Mouse (Mus musculus) inflammation-experienced regulatory T-cells, adult 6 months (primary cell): ENCODE measurements around the gene Gm14214. TPM values are rescaled to one million over a fixed set of nuclear protein-coding genes. Genes with fewer than 3 reads are reported as not detected.

Experiments used
- ATAC-seq: one replicate; pipeline ENCODE4 v1.8.0; 2017
- polyA plus RNA-seq, 3 experiments: library from polyadenylated mRNA; unstranded; fragments of 100-300 nt; shearing (Covaris generic); gene quantifications; one replicate each; pipeline ENCODE4 v1.2.1; 2017

The Gm14214 gene
- polyA plus RNA-seq, 3 experiments from 2014 or later = not detected

DNA sequence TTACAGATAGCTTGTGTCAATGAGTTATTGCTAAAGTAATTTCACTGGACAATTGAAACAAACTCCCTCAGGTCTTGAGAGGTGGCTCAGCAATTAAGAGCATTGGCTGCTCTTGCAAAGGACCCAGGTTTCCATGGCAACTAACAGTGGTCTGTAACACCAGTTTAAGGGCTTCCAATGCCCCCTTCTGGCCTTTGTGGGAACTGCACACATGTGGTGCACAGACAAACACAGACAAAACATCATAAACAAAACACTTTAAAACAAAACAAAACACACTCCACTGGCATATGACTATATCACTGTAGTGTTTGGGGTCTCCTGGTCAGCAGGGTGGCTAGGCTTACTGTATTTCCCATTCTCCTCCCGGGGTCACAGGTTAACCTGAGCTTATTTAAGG, 4.2 kb upstream of the Gm14214 start:
- no peak for ATAC-seq

DNA sequence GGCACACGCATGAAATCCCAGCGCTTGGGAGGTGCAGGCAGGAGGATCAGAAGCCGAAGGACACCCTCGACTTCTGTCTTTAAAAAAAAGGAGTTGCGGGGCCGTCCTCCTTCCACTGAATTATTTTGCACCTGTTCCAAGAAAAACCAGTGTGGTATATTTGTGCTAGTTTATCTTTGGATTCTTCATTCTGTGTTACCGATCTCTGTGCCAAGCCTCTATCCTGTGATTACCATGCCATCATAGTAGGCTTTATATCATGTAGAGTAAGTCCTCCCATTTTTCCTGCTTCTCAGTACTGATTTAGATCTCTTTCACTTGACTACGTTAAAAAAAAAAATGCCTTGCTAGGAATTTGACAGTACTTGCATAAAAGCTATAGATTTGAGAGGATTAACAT, 1.8 kb upstream of the Gm14214 start:
- no peak for ATAC-seq

DNA sequence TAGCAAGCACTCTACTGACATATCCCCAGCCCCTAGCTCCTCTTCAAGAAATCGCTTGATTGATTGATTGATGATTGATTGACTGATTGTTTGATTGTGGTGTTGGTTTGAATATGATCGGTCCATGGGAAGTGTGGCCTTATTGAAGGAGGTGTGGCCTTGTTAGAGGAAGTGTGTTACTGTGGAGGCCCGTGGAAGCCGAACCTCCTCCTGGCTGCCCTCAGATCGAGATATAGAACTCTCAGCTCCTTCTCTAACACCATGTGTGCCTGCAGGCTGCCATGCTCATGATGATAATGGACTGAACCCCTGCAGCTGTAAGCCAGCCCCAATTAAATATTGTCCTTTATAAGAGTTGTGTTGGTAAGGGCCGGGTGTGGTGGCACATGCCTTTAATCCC, 2.8 kb downstream of the Gm14214 start:
- no peak for ATAC-seq

DNA sequence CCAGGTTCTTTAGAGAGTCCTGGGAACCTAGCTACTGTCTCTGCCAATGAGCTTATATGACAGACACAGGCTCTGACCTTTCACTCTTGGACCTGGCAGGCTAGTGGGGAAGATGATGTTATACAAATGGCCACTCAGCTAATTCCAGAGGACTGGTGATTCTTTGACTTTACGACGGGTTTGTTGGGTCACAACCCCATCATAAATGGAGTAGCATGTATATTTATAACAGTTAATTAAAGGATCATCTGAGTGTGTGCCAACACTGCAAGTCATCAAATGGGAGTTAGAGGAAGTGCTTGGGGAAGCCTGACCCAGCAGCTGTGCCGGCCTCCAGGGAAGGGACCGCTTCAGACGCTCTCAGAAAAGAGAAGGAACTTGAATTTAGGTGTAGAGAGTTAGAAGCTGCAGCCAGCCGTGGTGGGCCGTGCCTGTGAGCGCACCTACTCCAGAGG, 4.2 kb downstream of the Gm14214 start:
- ATAC-seq = no peak

DNA sequence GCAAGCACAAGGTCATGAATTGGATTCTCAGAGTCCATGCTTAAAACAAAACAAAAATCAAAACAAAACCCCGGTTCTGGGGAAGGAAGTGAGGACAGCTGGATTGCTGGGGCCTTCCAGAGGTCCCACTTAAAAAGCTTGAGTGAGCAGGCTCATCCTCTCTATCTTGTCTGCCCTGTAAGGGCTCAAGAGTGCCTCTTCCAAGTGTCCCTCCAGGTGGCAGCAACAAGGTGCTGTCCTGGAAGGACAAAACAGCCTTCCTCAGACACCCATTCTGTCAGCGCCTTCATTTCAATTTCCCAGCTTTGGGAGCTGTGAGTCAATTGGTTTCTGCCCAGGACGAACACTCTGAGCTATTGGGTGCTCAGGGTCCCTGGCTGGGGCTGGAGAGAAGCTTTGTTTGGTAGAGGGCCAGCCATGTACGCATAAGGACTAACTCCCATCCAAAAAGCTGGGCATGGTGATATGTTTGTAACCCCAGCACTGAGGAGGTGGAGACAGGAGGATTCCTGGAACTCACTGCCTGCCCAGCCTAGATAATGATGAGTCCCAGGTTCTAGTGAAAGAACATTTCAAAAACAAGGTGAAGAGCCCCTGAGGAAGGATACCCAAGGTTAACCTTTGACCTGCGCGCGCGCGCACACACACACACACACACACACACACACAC, 4.9 kb downstream of the Gm14214 start:
- ATAC-seq = no peak

DNA sequence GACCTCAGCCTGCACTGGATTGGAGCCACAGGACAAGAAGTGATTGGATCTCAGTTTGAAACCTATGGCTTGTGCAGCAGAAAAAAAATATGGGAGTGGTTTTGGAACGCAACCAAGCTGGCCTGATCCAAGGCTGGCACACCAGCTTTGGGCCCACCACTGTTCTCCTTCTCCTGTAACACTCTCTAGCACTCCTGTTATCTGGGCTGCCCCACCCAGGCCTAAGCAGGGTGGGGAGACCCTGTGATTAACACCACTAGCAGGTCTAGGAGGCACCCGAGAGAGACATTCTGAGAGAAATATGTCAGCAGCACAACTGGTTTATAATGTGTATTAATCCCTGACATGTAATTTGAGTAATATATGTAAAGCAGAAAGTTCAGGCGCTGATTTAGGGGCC, 6.6 kb downstream of the Gm14214 start:
- no peak for ATAC-seq

DNA sequence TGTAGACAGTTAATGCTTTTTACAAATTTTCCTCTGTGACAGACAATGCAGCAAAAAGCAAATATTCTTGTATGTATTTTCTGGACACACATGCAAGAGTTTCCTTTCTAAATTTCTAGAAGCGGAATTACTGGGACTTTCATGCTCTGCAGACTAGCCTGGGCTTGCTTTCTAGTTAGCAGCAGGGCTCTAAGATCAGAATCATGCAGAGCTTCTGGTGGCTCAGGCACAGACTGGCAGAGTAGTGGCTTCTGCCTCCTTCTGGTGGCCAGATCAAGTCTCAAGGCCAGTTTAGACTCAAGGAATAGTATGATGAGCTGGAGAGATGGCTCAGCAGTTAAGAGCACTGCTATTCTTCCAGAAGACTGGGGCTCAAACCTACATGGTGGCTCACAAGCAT, 11.4 kb downstream of the Gm14214 start:
- no peak for ATAC-seq

DNA sequence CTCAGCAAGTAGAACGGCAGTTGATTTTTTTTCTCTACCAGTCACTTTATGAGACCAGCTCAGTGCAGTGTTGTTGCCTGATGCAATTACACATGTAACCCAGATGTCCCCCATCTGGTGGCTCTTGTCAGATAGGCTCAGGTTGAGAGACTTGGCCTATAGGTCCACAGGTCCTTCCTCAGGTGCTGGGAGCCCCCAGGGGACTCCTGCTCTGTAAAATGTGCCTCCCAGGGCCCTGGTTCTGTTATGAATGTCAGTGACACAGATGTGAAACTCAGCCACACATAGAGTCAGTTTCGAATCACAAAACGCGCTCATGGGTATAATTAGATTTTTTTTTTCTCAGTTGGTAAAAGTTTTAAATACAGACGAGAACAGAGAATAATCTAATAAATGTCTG, 12.1 kb downstream of the Gm14214 start:
- no peak for ATAC-seq

DNA sequence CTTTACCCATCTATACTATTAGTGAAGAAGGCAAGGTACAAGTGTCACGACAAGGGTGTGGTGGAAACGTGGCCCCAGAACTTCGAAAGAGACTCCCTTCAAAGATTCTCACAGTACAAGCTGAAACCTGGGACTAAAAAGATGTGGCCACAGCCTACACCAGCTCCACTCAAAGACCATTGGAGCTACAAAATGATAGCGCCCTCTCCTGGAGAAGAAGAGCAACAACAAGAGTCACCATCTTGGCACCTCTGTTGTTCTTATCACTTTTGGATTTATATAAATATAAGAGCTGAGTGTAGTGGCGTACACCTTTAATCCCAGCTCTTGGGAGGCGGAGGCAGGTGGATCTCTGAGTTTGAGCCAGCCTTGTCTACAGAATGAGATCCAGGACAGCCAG, 14.0 kb downstream of the Gm14214 start:
- no peak for ATAC-seq

DNA sequence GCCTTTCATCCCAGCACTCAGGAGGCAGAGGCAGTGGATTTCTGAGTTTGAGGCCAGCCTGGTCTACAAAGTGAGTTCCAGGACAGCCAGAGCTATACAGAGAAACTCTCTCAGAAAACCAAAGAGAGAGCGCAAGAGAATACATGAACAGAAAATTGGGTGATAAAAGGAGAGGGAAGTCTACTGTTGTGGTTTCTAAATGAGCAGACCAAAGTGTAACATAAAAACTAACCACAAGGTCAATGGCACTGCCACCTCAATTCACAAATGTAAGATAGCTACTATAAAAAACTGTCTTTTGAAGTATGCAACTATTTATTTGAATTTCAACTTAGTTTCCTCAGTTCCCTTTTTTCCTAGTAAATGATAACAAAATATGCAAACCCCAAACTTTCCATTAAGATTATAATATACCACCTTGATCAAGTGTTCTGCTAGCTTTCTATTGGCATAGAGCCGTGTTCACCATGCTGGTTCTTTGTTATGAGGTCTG, 15.7 kb downstream of the Gm14214 start:
- no peak for ATAC-seq

DNA sequence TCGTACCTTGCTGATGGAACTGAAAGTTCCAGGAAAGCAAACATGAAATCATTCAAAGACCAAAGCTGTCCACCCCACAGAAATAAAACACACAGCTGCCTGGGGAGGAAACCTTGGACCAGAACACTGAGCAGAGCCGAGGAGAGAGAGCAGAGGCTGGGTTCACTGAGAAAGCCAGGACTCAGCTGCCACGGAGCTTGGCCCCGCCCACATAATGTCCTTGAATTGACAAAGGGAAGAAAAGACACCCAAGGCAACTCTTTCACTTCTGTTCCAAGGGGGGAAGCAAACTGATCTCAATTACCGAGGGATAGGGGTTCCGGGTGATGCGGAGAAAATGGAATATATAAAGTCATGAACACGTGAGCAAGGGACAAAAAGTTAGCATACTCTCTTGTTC, 17.9 kb downstream of the Gm14214 start:
- no peak for ATAC-seq

DNA sequence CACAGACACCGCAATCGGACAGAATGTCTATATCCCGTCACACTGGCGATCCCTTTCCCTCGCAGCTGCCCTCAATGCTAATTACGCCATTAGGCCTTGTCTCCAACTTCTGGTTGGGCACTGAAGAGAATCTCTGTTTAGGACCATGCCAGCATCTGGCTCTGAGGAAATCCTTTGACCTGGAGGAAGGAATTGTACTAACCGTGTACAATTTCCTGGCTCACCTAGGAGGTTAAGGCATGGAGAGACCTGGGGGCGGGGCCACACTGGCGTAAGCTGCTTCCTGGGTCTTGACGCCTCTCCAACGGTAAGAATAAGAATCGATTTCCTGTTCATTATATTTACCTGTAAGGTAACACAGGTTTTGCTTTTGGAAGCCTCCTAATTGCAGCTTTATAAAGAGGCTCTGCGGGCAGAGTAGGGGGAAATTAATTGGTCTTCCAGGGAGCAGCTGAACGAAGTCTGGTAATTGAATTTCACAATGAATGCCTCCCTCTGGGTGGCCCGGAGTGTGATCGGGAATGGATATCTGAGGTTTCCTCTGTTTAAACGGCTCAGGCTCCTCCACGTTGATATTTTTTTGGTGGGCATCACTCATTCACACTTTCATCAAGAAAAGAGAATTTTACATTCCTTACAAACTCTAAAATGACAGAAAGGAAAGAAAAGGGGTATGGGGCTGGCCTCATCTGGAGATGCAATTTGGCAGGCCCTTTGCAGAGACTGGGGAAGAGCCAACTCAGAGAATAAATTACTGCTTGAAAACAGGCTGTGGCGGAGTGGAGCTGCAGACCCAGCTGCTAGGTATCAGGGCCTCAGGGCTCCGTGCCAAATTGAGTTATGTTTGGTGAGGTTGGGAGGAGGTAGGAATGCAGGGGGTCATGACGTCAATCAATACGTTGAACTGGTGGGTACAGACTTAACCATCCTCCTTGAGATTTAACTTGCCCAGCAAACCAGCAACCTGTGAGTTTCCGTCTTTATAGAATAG, 20.5 kb downstream of the Gm14214 start:
- ATAC-seq = no peak

DNA sequence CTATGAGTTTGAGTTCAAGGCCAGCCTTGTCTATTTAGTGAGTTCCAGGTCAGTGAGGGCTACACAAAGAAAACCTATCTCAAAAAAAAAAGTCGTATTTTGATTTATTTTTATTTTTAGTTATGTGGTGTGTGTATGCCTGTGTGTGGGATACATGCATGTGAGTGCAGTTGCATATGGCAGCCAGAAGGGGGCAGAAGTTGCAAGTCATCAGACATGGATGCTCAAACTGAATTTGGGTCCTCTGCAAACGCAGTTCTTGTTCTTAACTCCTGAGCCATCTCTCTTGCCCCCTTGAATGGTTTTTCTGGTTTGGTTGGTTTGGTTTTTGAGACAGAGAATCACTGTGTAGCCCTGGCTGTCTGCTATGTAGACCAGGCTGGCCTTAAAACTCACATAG, 21.4 kb downstream of the Gm14214 start:
- ATAC-seq = no peak

DNA sequence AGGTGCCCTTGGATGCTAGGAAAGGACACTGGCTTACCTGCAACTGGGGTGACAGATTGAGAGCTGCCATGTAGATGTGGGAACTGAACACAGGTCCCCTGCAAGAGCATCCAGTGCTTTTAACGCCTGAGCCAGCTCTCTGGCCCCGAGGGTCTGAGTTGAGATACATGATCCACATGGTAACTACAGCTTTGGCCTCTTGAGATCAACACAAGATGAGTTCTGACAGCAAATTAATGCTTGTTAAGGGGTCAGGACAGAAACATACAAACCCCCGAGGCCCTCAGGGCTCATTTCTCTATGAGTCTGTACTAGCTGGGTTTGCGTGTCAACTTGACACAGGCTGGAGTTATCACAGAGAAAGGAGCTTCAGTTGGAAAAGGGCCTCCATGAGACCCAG, 25.9 kb downstream of the Gm14214 start:
- ATAC-seq = no peak

DNA sequence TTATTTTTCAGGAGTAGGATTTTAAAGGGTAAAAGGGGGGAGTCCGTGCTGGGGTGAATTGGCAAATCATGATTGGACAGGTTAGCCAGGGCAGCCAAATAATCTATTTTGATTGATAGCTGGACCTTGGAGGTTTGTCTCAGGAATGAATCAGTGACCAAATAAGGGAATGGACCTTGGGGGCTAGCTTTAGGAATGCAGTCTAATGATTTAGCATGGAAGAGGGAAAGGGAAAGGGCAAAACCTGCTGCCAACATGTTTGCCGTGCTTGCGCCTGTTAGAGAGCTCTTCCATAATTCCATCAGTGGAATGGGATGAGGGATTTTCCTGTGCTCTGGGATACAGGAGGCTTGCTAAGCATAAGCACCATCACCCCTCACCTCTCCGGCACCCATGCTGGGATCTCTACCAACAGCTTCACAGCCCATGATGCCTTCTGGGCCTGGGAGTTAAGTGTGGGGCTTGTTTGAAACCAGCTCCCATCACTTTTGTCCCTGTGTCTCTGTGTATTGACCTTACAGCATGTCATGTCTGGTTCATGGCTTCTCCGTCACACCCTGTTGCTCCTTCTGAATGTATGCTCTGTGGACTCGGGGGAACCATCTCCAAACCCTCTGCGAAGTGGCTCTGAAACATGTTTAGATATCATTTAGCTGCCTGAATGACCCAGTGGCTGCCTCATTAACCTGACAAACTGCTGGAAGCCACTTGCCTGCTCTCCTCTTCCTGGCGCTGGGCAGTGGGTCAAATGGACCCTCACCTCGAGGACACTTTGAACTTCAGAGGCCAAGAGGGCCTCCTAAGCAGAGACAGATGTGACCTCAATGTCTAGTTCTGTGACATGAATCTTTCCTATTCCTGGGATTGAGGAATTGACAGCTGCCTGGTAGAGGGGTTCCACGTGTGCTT, 26.7 kb downstream of the Gm14214 start:
- no peak for ATAC-seq

DNA sequence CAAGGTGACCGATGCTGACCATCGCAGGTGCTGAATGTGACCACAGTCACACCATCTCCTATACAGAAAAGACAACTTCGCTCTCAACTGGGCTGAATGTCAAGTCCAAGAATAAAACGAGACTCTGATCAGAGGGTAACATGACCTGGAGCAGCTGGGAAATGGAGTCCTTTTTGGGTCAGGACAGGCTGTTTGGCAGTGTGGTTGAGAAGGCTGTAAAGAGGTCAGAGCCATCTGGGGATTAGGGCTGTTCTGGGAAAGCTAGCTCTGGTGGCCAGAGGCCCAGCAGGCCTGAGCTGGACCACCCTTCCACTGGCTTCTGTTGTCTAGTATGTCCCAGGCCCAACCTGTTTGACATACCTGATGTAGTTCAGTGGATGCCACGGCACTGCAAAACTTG, 31.2 kb downstream of the Gm14214 start:
- no peak for ATAC-seq

DNA sequence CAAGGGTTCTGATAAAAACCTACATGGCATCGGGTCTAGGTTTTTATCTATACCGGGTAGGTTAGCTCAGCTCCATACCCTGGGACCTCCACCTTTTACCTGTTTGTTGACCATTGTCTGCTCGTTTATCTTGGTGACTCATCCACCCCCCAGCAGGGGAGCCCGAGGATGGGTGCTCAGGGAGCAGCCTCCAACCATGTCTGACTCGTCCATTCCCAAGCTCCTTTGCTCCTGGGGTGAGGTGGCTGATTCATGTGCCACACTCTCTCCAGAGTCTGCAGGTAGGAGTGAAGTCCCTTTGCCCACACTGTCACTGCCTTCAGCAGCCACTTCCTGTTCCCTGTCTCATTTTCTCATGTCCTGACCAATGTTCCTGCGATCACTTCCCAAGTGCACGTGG, 33.8 kb downstream of the Gm14214 start:
- ATAC-seq = no peak

DNA sequence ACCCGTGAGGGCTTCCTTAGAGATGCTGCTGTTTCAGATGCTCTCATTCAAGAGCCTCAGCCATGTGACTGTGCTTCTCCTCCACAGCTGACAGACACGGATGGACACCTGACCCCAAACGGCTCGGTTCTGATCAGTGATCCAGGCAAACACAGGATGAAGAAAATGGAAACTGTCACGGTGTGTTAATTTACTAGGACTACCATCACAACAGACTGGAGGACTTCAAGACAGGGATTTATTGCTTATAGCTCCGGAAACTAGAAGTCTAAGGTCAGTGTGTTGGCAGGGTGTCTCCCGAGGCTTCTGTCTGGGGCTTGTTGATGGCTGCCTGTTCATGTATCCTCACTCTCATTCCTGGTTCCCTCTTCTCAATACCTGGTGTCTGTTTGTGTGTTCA, 34.4 kb downstream of the Gm14214 start:
- ATAC-seq = no peak

DNA sequence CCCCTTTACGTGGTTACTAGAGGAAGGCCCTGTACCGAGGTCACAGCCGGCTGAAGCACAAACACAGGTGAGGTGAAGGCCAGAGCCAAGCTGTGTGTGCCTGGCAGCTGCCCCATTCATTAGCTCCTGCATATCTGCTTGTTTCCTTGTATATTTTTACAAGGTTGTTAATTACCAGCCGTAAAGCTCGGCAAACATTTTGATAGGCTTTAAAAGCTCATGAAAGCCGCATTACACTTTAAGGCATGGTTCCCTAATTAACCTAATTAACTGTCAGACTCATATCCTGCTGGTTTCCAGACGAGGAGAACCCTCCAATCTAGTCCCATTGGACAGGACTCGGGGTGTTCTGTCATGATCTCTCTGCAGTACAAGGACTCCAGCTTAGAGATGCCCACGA, 34.9 kb downstream of the Gm14214 start:
- ATAC-seq = no peak

DNA sequence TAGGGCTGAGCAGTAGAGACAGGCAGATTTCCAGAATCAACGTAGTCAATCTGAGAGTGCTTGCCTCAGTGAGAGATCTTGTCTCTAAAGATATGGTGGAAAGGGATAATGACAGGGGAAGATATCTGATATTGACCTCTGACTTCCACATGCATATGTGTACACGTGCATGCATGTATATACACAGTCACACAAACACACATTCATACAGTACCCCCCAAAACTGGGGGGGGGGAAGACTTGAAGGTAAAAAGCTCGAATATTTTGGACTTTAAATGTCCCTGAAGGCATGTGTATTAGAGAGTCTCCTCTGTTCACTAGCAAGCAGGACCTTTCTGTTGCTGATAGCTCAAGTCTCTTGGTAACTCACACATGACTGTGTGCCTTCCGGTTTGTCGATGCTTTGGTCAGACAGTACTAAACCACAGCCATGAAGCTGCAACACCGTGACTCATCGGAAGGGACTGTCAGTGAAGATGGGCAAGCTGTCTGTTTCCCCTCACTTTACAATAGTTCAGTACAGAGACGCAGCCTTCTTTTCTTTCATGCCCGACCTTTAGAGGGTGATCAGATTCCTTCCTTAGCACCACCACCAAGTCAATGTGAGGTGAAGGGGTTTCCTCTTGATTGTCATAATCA, 37.2 kb downstream of the Gm14214 start:
- ATAC-seq = peak; percentile 50

DNA sequence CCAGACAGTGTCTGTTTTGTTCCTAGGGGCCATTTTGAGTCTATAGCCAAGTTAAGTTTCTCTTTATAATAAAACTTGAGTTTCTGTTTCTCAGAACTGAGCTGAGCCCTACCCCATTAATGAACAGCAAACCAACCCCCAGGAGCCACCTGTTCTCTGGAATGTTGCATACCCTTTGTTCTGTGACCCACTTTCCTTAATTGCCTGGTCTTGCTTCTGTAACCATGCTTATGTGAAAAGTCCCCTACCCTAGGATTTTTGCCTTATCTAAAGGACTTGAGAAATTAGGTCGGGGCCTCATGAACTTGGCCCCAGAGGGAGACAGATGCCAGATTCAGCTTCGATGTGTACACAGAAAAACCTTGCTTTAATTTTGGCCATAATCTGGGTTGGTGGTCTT, 37.9 kb downstream of the Gm14214 start:
- no peak for ATAC-seq

DNA sequence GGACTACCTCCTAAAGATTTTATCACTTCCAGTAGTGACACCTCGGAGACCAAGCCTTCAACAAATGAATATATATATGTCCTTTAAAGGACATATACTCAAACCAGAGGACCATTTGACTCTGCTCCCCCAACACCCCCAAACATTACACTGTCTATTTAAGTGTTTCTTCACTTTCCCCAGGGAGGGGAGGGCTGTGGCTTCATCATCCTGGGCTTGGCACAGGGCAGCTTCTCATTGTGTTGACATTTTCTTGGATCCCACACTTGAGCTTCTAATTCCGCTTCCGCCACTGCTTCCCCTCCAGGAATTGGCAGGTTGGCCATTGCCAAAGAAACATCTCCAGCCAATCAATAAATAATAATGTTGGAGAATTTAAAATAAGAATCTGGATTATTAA, 39.0 kb downstream of the Gm14214 start:
- ATAC-seq = no peak
